In the genomic region with DNA sequence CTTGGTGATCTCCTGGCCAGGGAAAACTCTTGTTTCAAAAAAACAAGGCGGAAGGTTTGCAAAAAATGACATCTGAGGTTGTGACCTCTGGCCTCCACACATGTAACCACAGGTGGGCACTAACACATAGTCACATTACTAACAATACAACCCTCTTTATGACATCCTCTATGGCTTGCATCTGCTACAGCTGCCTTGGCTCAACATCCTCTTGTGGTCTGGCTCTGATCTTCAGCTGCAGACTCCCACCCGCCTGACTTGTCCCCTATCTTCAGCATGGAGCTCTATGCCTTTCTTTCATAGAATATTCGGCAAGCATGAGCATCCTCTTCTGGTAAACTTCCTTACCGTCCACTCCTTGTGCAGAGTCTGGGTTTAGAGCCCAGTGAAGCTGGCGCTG, we compare ENCODE assay signal across 25 mouse cellular contexts.
"Had no signal": no experiment of that assay in that cellular context is flagged by ENCODE, and none has a peak within 500 bp of the region (broad histone marks: within the 10 kb centered on the region; RNA-seq: fewer than 3 reads in every experiment).

No protein-coding gene starts in this region.

- H3K27ac ChIP-seq: heart, embryonic 13.5 days; heart, embryonic 15.5 days; hindbrain, embryonic 13.5 days; hindbrain, embryonic 15.5 days; hindbrain, postnatal 0 days; kidney, embryonic 15.5 days; kidney, postnatal 0 days; limb, embryonic 13.5 days; limb, embryonic 15.5 days had no signal

- H3K4me1 ChIP-seq: hindbrain, embryonic 13.5 days; hindbrain, embryonic 15.5 days; limb, embryonic 13.5 days; limb, embryonic 15.5 days had no signal

- H3K4me3 ChIP-seq: heart, embryonic 13.5 days; heart, embryonic 15.5 days; hindbrain, embryonic 13.5 days; hindbrain, embryonic 15.5 days; kidney, embryonic 15.5 days; limb, embryonic 13.5 days; limb, embryonic 15.5 days had no signal

- H3K9ac ChIP-seq: forebrain, postnatal 0 days; heart, embryonic 13.5 days; heart, embryonic 15.5 days; hindbrain, embryonic 13.5 days; hindbrain, embryonic 15.5 days; kidney, embryonic 15.5 days; limb, embryonic 13.5 days; limb, embryonic 15.5 days had no signal

- H3K4me2 ChIP-seq: heart, embryonic 11.5 days; heart, embryonic 13.5 days; heart, embryonic 15.5 days; hindbrain, embryonic 13.5 days; hindbrain, embryonic 15.5 days; kidney, embryonic 15.5 days; limb, embryonic 13.5 days; limb, embryonic 15.5 days had no signal

- ATAC-seq: forebrain, postnatal 0 days; hindbrain, postnatal 0 days; intestine, embryonic 16.5 days had no signal

- H3K9me3 ChIP-seq: heart, embryonic 13.5 days; heart, embryonic 15.5 days; hindbrain, embryonic 13.5 days; hindbrain, embryonic 15.5 days; kidney, embryonic 15.5 days; limb, embryonic 13.5 days; limb, embryonic 15.5 days had no signal

- H3K27me3 ChIP-seq: heart, embryonic 13.5 days; heart, embryonic 15.5 days; hindbrain, embryonic 13.5 days; hindbrain, embryonic 15.5 days; kidney, embryonic 15.5 days; limb, embryonic 13.5 days; limb, embryonic 15.5 days had no signal

- DNase-seq: forebrain, postnatal 0 days; gastrocnemius, postnatal 14 days; gastrocnemius, postnatal 36 days; heart, adult 18-20 months; heart, postnatal 14 days; heart, postnatal 36 days; kidney, adult 11 months; kidney, adult 2 months; kidney, adult 9 months; kidney, postnatal 14 days; kidney, postnatal 36 days; layer of hippocampus, adult 9-11 months; layer of hippocampus, postnatal 36 days; left cerebral cortex, postnatal 4 days had no signal

- H3K36me3 ChIP-seq: heart, embryonic 15.5 days; limb, embryonic 13.5 days had no signal
